In the genomic region with DNA sequence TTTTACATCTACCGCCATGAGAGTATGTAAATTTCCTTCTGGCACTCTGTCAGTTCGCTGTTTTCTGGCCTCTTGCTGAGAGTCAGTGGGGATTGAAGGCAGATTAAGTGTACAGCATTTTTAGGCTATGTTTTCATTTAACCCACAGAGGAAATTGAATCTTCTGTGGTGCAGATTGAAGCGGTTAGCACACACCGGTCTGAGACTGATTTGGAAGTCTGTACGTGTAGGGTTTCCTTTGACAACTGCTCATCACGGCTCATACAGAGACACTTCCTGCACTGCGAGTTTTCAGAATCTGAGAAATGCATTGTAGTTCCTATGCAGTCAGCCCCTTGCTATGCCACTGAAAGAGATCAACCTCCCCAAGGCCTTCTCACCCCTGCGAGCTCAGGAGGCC, we compare ENCODE assay signal across 13 mouse cellular contexts.
A peak's percentile ranks its signal among the peaks of the same experiment; 100 is the strongest.
DNase-seq lines count a peak whose midpoint lies in the region; ATAC-seq and TF ChIP-seq lines count a peak whose summit lies in the region.
"Had no signal": no experiment of that assay in that cellular context is flagged by ENCODE, and none has a peak within 500 bp of the region (broad histone marks: within the 10 kb centered on the region; RNA-seq: fewer than 3 reads in every experiment).

No protein-coding gene starts in this region.

- 48% methylated on average over 8 of the region's 8 CpGs for WGBS in hindbrain, embryonic 13.5 days
- WGBS in hindbrain, postnatal 0 days = 29% methylated on average over 8 of the region's 8 CpGs
- WGBS in embryonic facial prominence, embryonic 15.5 days = 17% methylated on average over 8 of the region's 8 CpGs
- WGBS in thymus, adult 2 months = 5% methylated on average over 8 of the region's 8 CpGs
- 70% methylated on average over 8 of the region's 8 CpGs for WGBS in cerebellum, adult 2 months

- no peak overlapping the region for H3K9ac ChIP-seq in hindbrain, embryonic 13.5 days
- H3K9ac ChIP-seq in hindbrain, postnatal 0 days (replicated peaks; ENCODE audit: low read length) = no peak overlapping the region
- H3K9ac ChIP-seq in MEL (ENCODE audit: control insufficient read depth, low read depth, low read length, poor library complexity, severe bottlenecking) = peak overlapping the region; percentile 26
- H3K9ac ChIP-seq in embryonic facial prominence, embryonic 15.5 days = no peak overlapping the region
- H3K9ac ChIP-seq: kidney, embryonic 15.5 days had no signal

- no peak for TF ChIP-seq CTCF in hindbrain, postnatal 0 days (IDR thresholded peaks at IDR 0.05; ENCODE audit: low read depth)
- no peak for TF ChIP-seq CTCF in MEL (IDR thresholded peaks at IDR 0.05 in 2 of 3, conservative IDR thresholded peaks at IDR 0.05 in 1 of 3; ENCODE audit: control insufficient read depth in 1 of 3, insufficient read depth in 1 of 3, low read depth in 2 of 3, low read length in 3 of 3, poor library complexity in 1 of 3, severe bottlenecking in 1 of 3)
- TF ChIP-seq CTCF in thymus, adult 2 months (IDR thresholded peaks at IDR 0.05; ENCODE audit: borderline replicate concordance, control insufficient read depth, extremely low read depth, insufficient read depth, low read length, poor library complexity) = no peak
- TF ChIP-seq CTCF in cerebellum, adult 2 months (IDR thresholded peaks at IDR 0.05; ENCODE audit: borderline replicate concordance, insufficient read depth, low read depth, low read length) = no peak

- no peaks in the 10 kb centered on the region for H3K9me3 ChIP-seq in hindbrain, embryonic 13.5 days
- H3K9me3 ChIP-seq in hindbrain, postnatal 0 days (ENCODE audit: low read length) = no peaks in the 10 kb centered on the region
- no peaks in the 10 kb centered on the region for H3K9me3 ChIP-seq in MEL (replicated peaks; ENCODE audit: insufficient read depth, low read length)
- H3K9me3 ChIP-seq in embryonic facial prominence, embryonic 15.5 days (replicated peaks) = no peaks in the 10 kb centered on the region
- H3K9me3 ChIP-seq: kidney, embryonic 15.5 days had no signal

- TF ChIP-seq EP300 in MEL (IDR thresholded peaks at IDR 0.05; ENCODE audit: low read depth in 1 of 2, low read length in 2 of 2) = no peak

- peaks cover 52% of the 10 kb centered on the region for H3K4me1 ChIP-seq in hindbrain, embryonic 13.5 days (replicated peaks)
- H3K4me1 ChIP-seq in hindbrain, postnatal 0 days (ENCODE audit: insufficient read depth, low read length) = peaks cover 6% of the 10 kb centered on the region; the same call in 1 of the 2 replicates
- peaks cover 8 to 59% of the 10 kb centered on the region in 2 experiments for H3K4me1 ChIP-seq in MEL (ENCODE audit: control insufficient read depth in 1 of 2, insufficient read depth in 2 of 2, low read length in 2 of 2)
- H3K4me1 ChIP-seq in embryonic facial prominence, embryonic 15.5 days = peaks cover 40% of the 10 kb centered on the region
- H3K4me1 ChIP-seq in thymus, adult 2 months (replicated peaks; ENCODE audit: control insufficient read depth, insufficient read depth, low read length) = peaks cover 42% of the 10 kb centered on the region
- no peaks in the 10 kb centered on the region for H3K4me1 ChIP-seq in cerebellum, adult 2 months (ENCODE audit: control insufficient read depth, insufficient read depth, low read length)

- DNase-seq in hindbrain, postnatal 0 days (ENCODE audit: low spot score) = no peak
- DNase-seq in MEL (ENCODE audit: low read depth, low spot score) (peak; percentile 61), MN1 (ENCODE audit: low spot score) (no peak)
- peak; percentile 43 for DNase-seq in thymus, adult 2 months
- DNase-seq in cerebellum, adult 2 months = no peak
- DNase-seq in frontal cortex, postnatal 36 days (ENCODE audit: low spot score in 2 of 2) = no peak
- DNase-seq: cerebellum, postnatal 36 days; heart, postnatal 4 days had no signal

- H3K4me2 ChIP-seq in hindbrain, embryonic 13.5 days = no peak overlapping the region
- no peak overlapping the region for H3K4me2 ChIP-seq in hindbrain, postnatal 0 days (ENCODE audit: low read depth, low read length)
- H3K4me2 ChIP-seq in embryonic facial prominence, embryonic 15.5 days (replicated peaks) = no peak overlapping the region
- H3K4me2 ChIP-seq: kidney, embryonic 15.5 days; midbrain, embryonic 11.5 days had no signal

- no peaks in the 10 kb centered on the region for H3K36me3 ChIP-seq in hindbrain, embryonic 13.5 days
- no peaks in the 10 kb centered on the region for H3K36me3 ChIP-seq in hindbrain, postnatal 0 days (ENCODE audit: insufficient read depth, low read length)
- H3K36me3 ChIP-seq in MEL (ENCODE audit: control insufficient read depth in 1 of 2, insufficient read depth in 2 of 2, low read length in 2 of 2) = peaks cover 0 to 20% of the 10 kb centered on the region in 2 experiments; a peak in 2 of 4 replicates
- H3K36me3 ChIP-seq in embryonic facial prominence, embryonic 15.5 days = no peaks in the 10 kb centered on the region
- no peaks in the 10 kb centered on the region for H3K36me3 ChIP-seq in thymus, adult 2 months (ENCODE audit: control insufficient read depth, insufficient read depth, low read length)
- H3K36me3 ChIP-seq: kidney, embryonic 15.5 days had no signal

- no peak for ATAC-seq in hindbrain, embryonic 13.5 days (ENCODE audit: low FRiP score)
- no peak for ATAC-seq in hindbrain, postnatal 0 days
- peak; percentile 71 for ATAC-seq in embryonic facial prominence, embryonic 15.5 days (ENCODE audit: insufficient number of reproducible peaks, low FRiP score, low TSS enrichment, low read depth)
- ATAC-seq: forebrain, embryonic 16.5 days had no signal

- TF ChIP-seq POLR2A in MEL (IDR thresholded peaks at IDR 0.05; ENCODE audit: control insufficient read depth in 1 of 2, insufficient read depth in 1 of 2, low read depth in 1 of 2, low read length in 2 of 2, poor library complexity in 1 of 2) = no peak
- no peak for TF ChIP-seq POLR2A in thymus, adult 2 months (IDR thresholded peaks at IDR 0.05; ENCODE audit: control insufficient read depth, extremely low read depth, insufficient read depth, low read length, poor library complexity)
- no peak for TF ChIP-seq POLR2A in cerebellum, adult 2 months (IDR thresholded peaks at IDR 0.05; ENCODE audit: borderline replicate concordance, insufficient read depth, low read length)

- H3K27ac ChIP-seq in hindbrain, embryonic 13.5 days = peak overlapping the region; percentile 55
- no peak overlapping the region for H3K27ac ChIP-seq in hindbrain, postnatal 0 days
- peak overlapping the region; percentile 87 for H3K27ac ChIP-seq in MEL (ENCODE audit: control insufficient read depth, low read depth, low read length)
- H3K27ac ChIP-seq in embryonic facial prominence, embryonic 15.5 days (replicated peaks) = peak overlapping the region; percentile 83
- peak overlapping the region; percentile 65 for H3K27ac ChIP-seq in thymus, adult 2 months (ENCODE audit: control insufficient read depth, insufficient read depth, low read length)
- no peak overlapping the region for H3K27ac ChIP-seq in cerebellum, adult 2 months (ENCODE audit: insufficient read depth, low read length)
- H3K27ac ChIP-seq: kidney, embryonic 15.5 days had no signal

- no peak overlapping the region for H3K4me3 ChIP-seq in hindbrain, embryonic 13.5 days
- H3K4me3 ChIP-seq in hindbrain, postnatal 0 days (ENCODE audit: low read length) = no peak overlapping the region
- H3K4me3 ChIP-seq in MEL (ENCODE audit: control insufficient read depth in 1 of 2, insufficient read depth in 1 of 2, low read depth in 2 of 2, low read length in 2 of 2) = peak overlapping the region; percentile 24 to 36
- H3K4me3 ChIP-seq in embryonic facial prominence, embryonic 15.5 days (replicated peaks) = no peak overlapping the region
- H3K4me3 ChIP-seq in thymus, adult 2 months (ENCODE audit: control insufficient read depth, insufficient read depth, low read length) = no peak overlapping the region
- no peak overlapping the region for H3K4me3 ChIP-seq in cerebellum, adult 2 months (replicated peaks; ENCODE audit: insufficient read depth, low read depth, low read length)
- H3K4me3 ChIP-seq: kidney, embryonic 15.5 days had no signal

- H3K27me3 ChIP-seq in hindbrain, embryonic 13.5 days = no peaks in the 10 kb centered on the region
- no peaks in the 10 kb centered on the region for H3K27me3 ChIP-seq in hindbrain, postnatal 0 days (ENCODE audit: insufficient read depth, low read length)
- no peaks in the 10 kb centered on the region for H3K27me3 ChIP-seq in MEL (ENCODE audit: control insufficient read depth in 1 of 2, insufficient read depth in 2 of 2, low read length in 2 of 2)
- H3K27me3 ChIP-seq in embryonic facial prominence, embryonic 15.5 days = no peaks in the 10 kb centered on the region
- no peaks in the 10 kb centered on the region for H3K27me3 ChIP-seq in thymus, adult 2 months (ENCODE audit: control insufficient read depth, insufficient read depth, low read length)
- no peaks in the 10 kb centered on the region for H3K27me3 ChIP-seq in cerebellum, adult 2 months (ENCODE audit: control insufficient read depth, insufficient read depth, low read length)

- H3K79me2 ChIP-seq in MEL (ENCODE audit: control insufficient read depth, insufficient read depth, low read length, poor library complexity) = no peaks in the 10 kb centered on the region

- no peak for TF ChIP-seq RAD21 in MEL (IDR thresholded peaks at IDR 0.05; ENCODE audit: low read depth, low read length)

TF ChIP-seq in MEL, 35 proteins besides CTCF, POLR2A, EP300 and RAD21:
- TF ChIP-seq SMC3 (IDR thresholded peaks at IDR 0.05; ENCODE audit: low read depth, low read length) = no peak
- TF ChIP-seq MEF2A (IDR thresholded peaks at IDR 0.05; ENCODE audit: extremely low read depth, insufficient replicate concordance, low read depth, low read length, poor library complexity, severe bottlenecking) = no peak
- peak; percentile 85 for TF ChIP-seq RCOR1 (IDR thresholded peaks at IDR 0.05; ENCODE audit: low read depth, low read length)

Comparison
In these comparisons a context has a peak if more than half of its experiments do, and no peak if none do; other contexts are left out.
1. H3K27ac ChIP-seq: peak in hindbrain, embryonic 13.5 days (single experiment), MEL (single experiment), embryonic facial prominence, embryonic 15.5 days (single experiment) and thymus, adult 2 months (single experiment); none in hindbrain, postnatal 0 days (single experiment) and cerebellum, adult 2 months (single experiment).
2. H3K4me3 ChIP-seq: peak in MEL (2 of 2); none in hindbrain, embryonic 13.5 days (single experiment), hindbrain, postnatal 0 days (single experiment), embryonic facial prominence, embryonic 15.5 days (single experiment), thymus, adult 2 months (single experiment) and cerebellum, adult 2 months (single experiment).
3. DNase-seq: peak in MEL (single experiment) and thymus, adult 2 months (single experiment); none in hindbrain, postnatal 0 days (single experiment), cerebellum, adult 2 months (0 of 2), frontal cortex, postnatal 36 days (0 of 2) and MN1 (single experiment).